Mouse (Mus musculus) left cerebral cortex, adult 8-10 months (tissue): ENCODE data around the gene Podxl. TPM values are rescaled to one million over a fixed set of nuclear protein-coding genes. Genes with fewer than 3 reads are reported as not detected.
"Not testable (repeated sequence)": the region's sequence is repeated elsewhere in the genome, so short reads cannot be mapped to it uniquely, and the experiment has no call there.

ENCODE experiments used
- DNase-seq, 2 experiments: peaks; one replicate each; pipeline ENCODE4 v3.0.0; 2022; ENCODE audit warnings: low spot score in 2 of 2
- total RNA-seq, 4 experiments: library from RNA; stranded (reverse); gene quantifications; 2 replicates each; pipeline ENCODE4 v1.2.4; 2022

Podxl gene
- total RNA-seq, 4 experiments from 2014 or later: 20.1 to 23.1 (median 21.0) TPM

- DNase-seq: no peak
Measured at GRCm38 (mm10) chr6:31568070-31568595, 4.4 kb upstream of the Podxl start.

GRCm38 (mm10) chr6:31567200-31567599 is 3.4 kb upstream of the Podxl start:
- no peak for DNase-seq

DNA sequence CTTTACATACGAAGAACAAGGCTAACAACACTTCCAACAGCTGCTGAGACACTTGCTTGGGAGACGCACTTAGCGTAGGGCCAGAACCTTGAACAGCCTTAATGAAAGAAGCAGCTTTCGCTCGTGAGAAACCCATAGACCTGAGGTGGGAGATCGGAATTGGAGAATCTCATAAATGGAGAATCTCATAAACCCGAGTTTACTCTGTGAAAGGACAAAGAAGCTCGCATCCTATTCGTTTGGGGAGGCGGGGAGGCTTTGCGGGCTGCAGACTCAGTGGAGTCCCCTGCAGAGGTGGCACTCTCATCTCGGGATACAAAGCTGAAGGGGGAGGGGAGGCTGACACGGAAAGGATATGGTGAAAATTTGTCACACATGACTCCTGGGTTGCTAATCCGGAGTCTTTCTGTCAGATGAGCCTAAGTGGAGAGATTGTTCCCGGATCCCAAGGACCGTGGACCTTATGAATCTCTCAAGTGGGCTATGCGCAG is 1.2 kb upstream of the Podxl start:
- no peak for DNase-seq

DNA sequence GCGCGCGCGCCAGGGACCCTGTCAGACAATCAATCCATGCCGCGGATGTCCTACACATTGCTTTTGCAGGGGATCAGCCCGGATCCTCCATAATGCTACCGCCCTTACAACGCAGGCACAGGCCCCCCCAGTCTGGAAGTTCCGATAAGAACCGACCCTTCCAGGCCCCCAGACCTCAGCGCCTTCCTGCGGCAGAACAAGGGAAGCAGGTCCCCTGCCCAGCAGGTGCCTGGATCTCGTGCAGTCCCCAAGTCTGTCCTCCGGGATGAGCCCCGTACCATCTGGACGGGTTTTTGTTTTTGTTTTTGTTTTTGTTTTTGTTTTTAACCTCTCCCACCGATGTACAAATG is 376 bp upstream of the Podxl start:
- DNase-seq: no peak

DNA sequence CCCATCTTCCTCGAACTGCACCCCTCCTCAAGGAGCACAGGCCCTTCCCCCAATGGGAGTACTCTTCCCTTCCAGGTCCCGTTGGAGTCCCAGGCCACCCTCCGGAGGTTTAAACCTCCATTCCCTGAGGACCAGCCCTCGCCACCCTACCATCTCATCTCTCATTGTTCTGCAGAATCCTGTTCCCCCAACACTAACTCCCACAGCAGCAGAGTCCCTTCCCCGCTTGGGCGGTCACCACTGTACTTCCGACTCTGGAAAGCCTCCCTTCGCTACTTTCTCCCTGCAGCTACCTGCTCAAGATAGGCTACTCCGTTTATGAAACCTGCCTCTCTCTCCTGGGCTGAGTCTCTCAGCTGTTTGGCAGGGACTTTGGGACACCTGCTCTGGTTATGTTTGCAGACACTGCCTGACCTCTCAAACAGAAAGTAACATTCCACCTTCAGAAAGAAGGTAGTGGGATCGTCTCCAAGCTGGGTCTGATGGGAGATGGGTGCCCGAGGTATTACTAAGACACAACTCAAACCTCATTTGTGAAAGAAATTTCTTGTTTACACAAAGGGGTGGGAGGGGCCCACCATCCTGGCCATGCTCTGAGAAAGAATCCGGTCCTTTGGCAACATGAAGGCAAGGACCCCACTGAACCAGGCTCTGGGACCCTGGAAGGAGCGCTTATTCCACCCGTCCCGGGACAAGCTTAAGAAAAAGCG is 1.3 kb downstream of the Podxl start:
- DNase-seq: no peak

- DNase-seq: not testable (repeated sequence)
Measured at GRCm38 (mm10) chr6:31561948-31562347, 1.8 kb downstream of the Podxl start.

DNA sequence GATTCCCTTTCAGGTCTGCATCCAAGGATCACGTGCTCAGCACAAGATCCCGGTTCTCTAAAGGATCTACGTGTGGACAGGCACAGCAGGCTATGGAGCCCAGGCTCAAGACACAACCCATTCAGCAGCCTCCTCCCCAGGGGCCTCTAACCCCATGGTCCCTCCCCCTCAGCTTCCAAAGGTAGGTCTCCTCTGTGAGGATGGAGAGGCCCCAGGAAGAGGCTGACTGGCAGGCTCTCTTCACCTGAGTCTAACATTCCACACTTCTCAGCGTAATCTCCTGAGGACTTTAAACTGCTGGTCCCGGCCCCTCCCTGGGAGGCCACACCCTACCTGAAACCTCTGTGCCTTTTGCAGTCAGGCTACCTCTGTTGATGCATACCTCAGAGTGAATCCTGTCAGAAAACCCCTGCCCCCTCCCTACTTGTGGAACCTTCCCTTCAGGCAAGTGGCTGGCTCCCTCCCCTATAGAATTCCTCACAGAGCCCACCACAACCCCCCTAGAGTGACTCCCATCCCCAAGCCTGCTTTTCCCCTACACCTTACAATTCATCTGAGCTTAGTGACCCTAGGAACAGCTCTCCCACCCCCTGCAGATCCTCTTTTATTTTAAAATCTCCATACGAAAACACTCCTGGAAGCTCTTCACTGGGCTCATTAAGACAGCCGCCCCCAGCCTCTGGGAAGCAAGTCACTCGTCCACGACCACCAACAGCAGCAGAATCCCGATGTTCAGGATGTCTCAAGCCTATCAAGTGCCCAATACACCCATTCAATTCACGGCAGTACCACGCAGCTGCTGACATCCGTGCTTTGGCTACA is 3.4 kb downstream of the Podxl start:
- DNase-seq: no peak

GRCm38 (mm10) chr6:31556460-31557100 is 7.2 kb downstream of the Podxl start:
- no peak for DNase-seq

- no peak for DNase-seq
Measured at GRCm38 (mm10) chr6:31550876-31551532, 12.8 kb downstream of the Podxl start.

GRCm38 (mm10) chr6:31549361-31550051 is 14.3 kb downstream of the Podxl start:
- DNase-seq: peak in 1 of 2 experiments; percentile 29

- no peak for DNase-seq
Measured at GRCm38 (mm10) chr6:31544318-31544717, 19.5 kb downstream of the Podxl start.

DNA sequence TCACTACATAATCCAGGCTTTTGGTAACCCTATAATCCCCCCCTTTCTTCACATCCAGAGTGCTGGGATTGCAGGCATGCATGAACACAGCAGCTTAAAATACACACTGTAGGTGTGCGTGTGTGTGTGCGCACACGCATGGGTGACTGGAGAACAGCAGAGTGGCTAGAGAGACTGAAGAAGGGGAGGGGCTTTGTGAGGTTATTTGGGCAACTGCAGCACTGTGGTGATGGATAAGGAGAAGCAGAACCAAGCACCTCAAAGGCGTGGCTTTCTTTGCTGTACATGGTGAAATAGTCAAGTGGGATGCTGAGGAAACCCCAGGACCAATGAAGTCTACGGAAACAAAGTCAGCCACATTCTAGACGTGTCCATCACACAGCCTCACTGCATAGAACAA is 23.8 kb downstream of the Podxl start:
- no peak for DNase-seq

- DNase-seq: no peak
Measured at GRCm38 (mm10) chr6:31538112-31538511, 25.7 kb downstream of the Podxl start.

- DNase-seq: no peak
Measured at GRCm38 (mm10) chr6:31537193-31537592, 26.6 kb downstream of the Podxl start.

DNA sequence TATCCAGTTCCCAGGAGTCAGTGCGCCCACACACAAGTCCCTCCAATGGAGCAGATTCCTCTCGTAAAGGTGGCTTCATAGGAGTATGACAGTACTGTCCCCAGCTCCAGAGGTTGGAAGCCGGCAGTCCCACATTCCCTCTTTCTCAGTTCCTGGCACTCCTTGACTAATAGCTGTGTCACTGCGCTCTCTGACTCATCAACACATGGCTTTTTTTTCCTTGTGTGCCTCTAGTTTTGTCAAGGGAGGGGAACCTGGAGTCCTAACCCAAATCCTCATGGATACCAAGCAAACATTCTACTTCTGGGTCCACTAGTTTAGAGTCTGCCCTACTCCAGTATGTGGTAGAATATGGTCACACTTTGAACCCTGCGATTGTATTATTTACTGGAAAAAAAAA is 29.1 kb downstream of the Podxl start:
- no peak for DNase-seq

DNA sequence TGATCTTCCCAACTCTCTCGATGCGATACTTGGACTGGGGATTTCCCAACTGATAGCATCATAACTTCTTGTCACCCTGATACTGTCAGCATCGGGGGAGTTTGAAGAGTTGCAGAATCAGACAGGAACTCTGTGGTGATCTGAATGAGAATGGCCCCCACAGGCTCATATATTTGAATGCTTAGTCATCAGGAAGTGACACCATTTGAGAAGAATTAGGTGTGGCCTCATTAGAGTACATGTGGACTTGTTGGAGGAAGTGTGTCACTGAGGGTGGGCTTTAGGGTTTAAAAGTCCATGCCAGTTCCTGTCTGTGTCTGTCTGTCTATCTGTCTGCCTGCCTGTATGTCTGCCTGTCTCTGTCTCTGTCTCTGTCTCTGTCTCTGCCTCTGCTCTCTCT is 31.9 kb downstream of the Podxl start:
- DNase-seq: no peak

GRCm38 (mm10) chr6:31528339-31528738 is 35.4 kb downstream of the Podxl start:
- no peak for DNase-seq

DNA sequence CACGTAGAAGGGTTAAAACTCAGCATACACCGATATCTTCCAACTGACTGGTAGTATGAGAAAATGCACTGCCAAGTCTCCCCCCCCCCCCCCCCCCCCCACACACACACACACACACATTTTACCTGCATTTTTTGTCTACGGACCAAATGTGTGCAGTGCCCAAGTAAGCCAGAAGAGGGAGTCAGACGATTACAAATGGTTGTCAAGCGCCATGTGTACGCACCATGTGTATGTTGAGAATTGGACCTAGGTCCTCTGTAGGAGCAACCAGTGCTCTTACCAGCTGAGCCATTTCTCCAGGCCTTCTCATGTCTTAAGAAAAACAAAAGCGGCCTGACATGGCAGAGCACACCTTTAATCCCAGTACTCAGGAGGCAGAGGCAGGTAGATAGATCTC is 35.9 kb downstream of the Podxl start:
- DNase-seq: no peak

- DNase-seq: no peak
Measured at GRCm38 (mm10) chr6:31526929-31527328, 36.9 kb downstream of the Podxl start.

DNA sequence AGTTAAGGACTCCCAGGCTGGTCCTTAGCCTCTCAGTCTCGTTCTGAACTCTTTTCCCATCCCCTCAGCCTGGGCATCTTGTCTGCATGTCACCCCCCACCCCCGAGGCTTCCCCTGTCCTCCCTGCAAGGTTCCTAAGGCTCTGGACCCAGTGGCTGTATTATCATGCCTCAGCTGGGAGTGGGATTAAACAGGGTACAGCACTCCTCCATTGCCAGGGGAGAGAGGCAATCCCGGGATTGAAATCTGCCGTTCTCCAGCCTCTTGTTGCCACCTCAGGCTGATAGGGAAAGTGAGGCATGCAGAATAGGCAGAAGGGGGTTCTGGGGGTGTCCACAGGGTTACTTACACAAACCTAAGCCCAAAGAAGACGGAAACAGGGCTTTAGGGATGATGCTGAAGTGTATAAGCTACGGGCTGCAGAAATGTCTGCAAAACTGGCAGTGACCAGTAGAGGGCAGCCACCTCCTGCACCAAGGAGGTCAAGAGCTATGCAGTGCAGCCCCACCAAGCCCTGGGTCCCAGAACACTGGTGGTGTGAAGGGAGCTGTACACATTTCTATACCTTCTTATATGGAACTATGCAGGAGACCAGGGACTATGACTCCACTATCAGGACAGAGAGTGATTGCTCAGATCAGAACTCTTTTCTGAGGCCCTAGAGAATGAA is 38.4 kb downstream of the Podxl start:
- DNase-seq: peak in 1 of 2 experiments; percentile 69
